Mouse (Mus musculus) kidney, embryonic 16.5 days (tissue): Measurements from ENCODE around the gene Spocd1. TPM values are rescaled to one million over a fixed set of nuclear protein-coding genes. Genes with fewer than 3 reads are reported as not detected.

Source experiments
- ATAC-seq: fragments of 200-750 bp; cut with Nextera tagmentation; 2 replicates; pipeline ENCODE4 v1.8.0; 2017; ENCODE audit warnings: moderate TSS enrichment; ENCODE audit not compliant: low FRiP score, low TSS enrichment
- H3K27ac ChIP-seq: fragments of 300-500 bp; sonication (generic); 2 replicates; pipeline ENCODE4 v1.5.1; 2014; ENCODE audit warnings: low read length
- H3K27me3 ChIP-seq: fragments of 300-500 bp; sonication (generic); 2 replicates; pipeline ENCODE4 v1.6.1; 2014; ENCODE audit warnings: low read length, control low read depth, mixed read lengths; ENCODE audit not compliant: insufficient read depth
- H3K36me3 ChIP-seq: fragments of 300-500 bp; sonication (generic); 2 replicates; pipeline ENCODE4 v1.6.1; 2014; ENCODE audit warnings: low read length, control low read depth, mixed read lengths; ENCODE audit not compliant: insufficient read depth
- H3K4me1 ChIP-seq: fragments of 300-500 bp; sonication (generic); 2 replicates; pipeline ENCODE4 v1.6.1; 2014; ENCODE audit warnings: low read length, control low read depth, mixed read lengths; ENCODE audit not compliant: insufficient read depth
- H3K4me2 ChIP-seq: fragments of 300-500 bp; sonication (generic); replicated peaks from 2 replicates; pipeline ENCODE4 v1.6.1; 2014; ENCODE audit warnings: low read depth, low read length
- H3K4me3 ChIP-seq: fragments of 300-500 bp; sonication (generic); 2 replicates; pipeline ENCODE4 v1.5.1; 2014; ENCODE audit warnings: mild to moderate bottlenecking, low read length
- H3K9ac ChIP-seq: fragments of 300-500 bp; sonication (generic); replicated peaks from 2 replicates; pipeline ENCODE4 v1.6.1; 2014; ENCODE audit warnings: low read length
- H3K9me3 ChIP-seq: fragments of 300-500 bp; sonication (generic); 2 replicates; pipeline ENCODE4 v1.6.1; 2016; ENCODE audit warnings: low read length, control low read depth
- WGBS: fragments of 180-500 bp; shearing (Covaris S2); extraction: QIAGEN DNeasy Blood & Tissue Kit; methylation state at CpG from one replicate; pipeline ENCODE4 v1.1.7; 2014; 5-methylcytosine and 5-hydroxymethylcytosine counted together
- polyA plus RNA-seq: library from polyadenylated mRNA; unstranded; fragments of >200 nt; fragmentation: Nextera tagmentation; extraction: Ambion mirVana; gene quantifications from 2 replicates; pipeline ENCODE4 v1.2.1, GENCODE M21; 2015

Gene Spocd1
- polyA plus RNA-seq, 1 experiment from 2014 or later, result 0.32 TPM

GRCm38 (mm10) chr4:129983764-129984420, 54.8 kb downstream of the Spocd1 start:
- 3% methylated on average over 15 of the region's 15 CpGs for WGBS
- Histone ChIP-seq H3K4me1 (peaks cover 53% of the 10 kb centered on the region), H3K9me3 (no peaks in the 10 kb centered on the region), H3K27ac (no peak overlapping the region), H3K9ac (no peak overlapping the region), H3K36me3 (no peaks in the 10 kb centered on the region), H3K27me3 (peaks cover 50% of the 10 kb centered on the region), H3K4me3 (peak overlapping the region; percentile 61), H3K4me2 (peak overlapping the region; percentile 97)
- no peak for ATAC-seq

- Histone ChIP-seq H3K36me3 (no peaks in the 10 kb centered on the region), H3K27me3 (peaks cover 56% of the 10 kb centered on the region), H3K4me1 (peaks cover 53% of the 10 kb centered on the region), H3K27ac (no peak within 1 kb of the TSS), H3K4me3 (peak within 1 kb of the TSS; percentile 61), H3K4me2 (peak within 1 kb of the TSS; percentile 97), H3K9ac (peak within 1 kb of the TSS; percentile 70), H3K9me3 (no peaks in the 10 kb centered on the region)
- ATAC-seq, result peak; percentile 26; the same call in 1 of the 2 replicates
- WGBS, result under 1% methylated on average over 37 of the region's 77 CpGs
These were observed 55.5 kb downstream of the Spocd1 start, which contains the start of gene Adgrb2 for GRCm38 (mm10) chr4:129984421-129985061. TSS of gene Adgrb2 (plus strand) at chr4:129984870.

- H3K4me3 ChIP-seq, result peak overlapping the region; percentile 61
- no peaks in the 10 kb centered on the region for H3K36me3 ChIP-seq
- H3K27ac ChIP-seq, result no peak overlapping the region
- WGBS, result under 1% methylated on average over 42 of the region's 48 CpGs
- peak overlapping the region; percentile 97 for H3K4me2 ChIP-seq
- no peaks in the 10 kb centered on the region for H3K9me3 ChIP-seq
- peaks cover 56% of the 10 kb centered on the region for H3K27me3 ChIP-seq
- 0 out of 2 replicates have a peak, but pooled peaks have one; percentile 17 for ATAC-seq
- H3K9ac ChIP-seq, result peak overlapping the region; percentile 70
- H3K4me1 ChIP-seq, result peaks cover 53% of the 10 kb centered on the region
These were observed 56.2 kb downstream of the Spocd1 start for GRCm38 (mm10) chr4:129985161-129985670.

GRCm38 (mm10) chr4:129985671-129986441, 56.8 kb downstream of the Spocd1 start:
- Histone ChIP-seq H3K4me1 (peaks cover 53% of the 10 kb centered on the region), H3K4me3 (peak overlapping the region; percentile 61), H3K9me3 (no peaks in the 10 kb centered on the region), H3K4me2 (peak overlapping the region; percentile 97), H3K27ac (no peak overlapping the region), H3K36me3 (no peaks in the 10 kb centered on the region), H3K9ac (no peak overlapping the region; the same call in 1 of the 2 replicates), H3K27me3 (peaks cover 56% of the 10 kb centered on the region)
- 0 out of 2 replicates have a peak, but pooled peaks have one; percentile 3 for ATAC-seq
- WGBS, result under 1% methylated on average over 57 of the region's 58 CpGs

GRCm38 (mm10) chr4:129987825-129988504, 58.9 kb downstream of the Spocd1 start:
- peak; percentile 20; the same call in 1 of the 2 replicates for ATAC-seq
- Histone ChIP-seq H3K4me2 (peak overlapping the region; percentile 81), H3K27me3 (peaks cover 49% of the 10 kb centered on the region), H3K27ac (no peak overlapping the region), H3K4me1 (peaks cover 35% of the 10 kb centered on the region), H3K4me3 (peak overlapping the region; percentile 57), H3K9ac (peak overlapping the region; percentile 65), H3K36me3 (no peaks in the 10 kb centered on the region), H3K9me3 (no peaks in the 10 kb centered on the region)
- under 1% methylated on average over 49 of the region's 53 CpGs for WGBS

GRCm38 (mm10) chr4:129989925-129990324, 60.9 kb downstream of the Spocd1 start:
- Histone ChIP-seq H3K4me1 (peaks cover 26% of the 10 kb centered on the region), H3K4me3 (no peak overlapping the region), H3K4me2 (no peak overlapping the region), H3K27me3 (peaks cover 37% of the 10 kb centered on the region), H3K27ac (no peak overlapping the region), H3K36me3 (no peaks in the 10 kb centered on the region), H3K9ac (no peak overlapping the region), H3K9me3 (no peaks in the 10 kb centered on the region)
- no peak for ATAC-seq
- 84% methylated on average over 4 of the region's 4 CpGs for WGBS

- ATAC-seq, result no peak
- WGBS, result 67% methylated on average over 16 of the region's 16 CpGs
These were observed 63.7 kb downstream of the Spocd1 start for GRCm38 (mm10) chr4:129992720-129993119.

GRCm38 (mm10) chr4:129993213-129993612, 64.2 kb downstream of the Spocd1 start:
- no peak overlapping the region for H3K27ac ChIP-seq
- no peaks in the 10 kb centered on the region for H3K36me3 ChIP-seq
- ATAC-seq, result no peak
- no peak overlapping the region for H3K4me2 ChIP-seq
- WGBS, result 83% methylated on average over 5 of the region's 5 CpGs
- no peaks in the 10 kb centered on the region for H3K9me3 ChIP-seq
- H3K4me3 ChIP-seq, result no peak overlapping the region
- H3K27me3 ChIP-seq, result peaks cover 20% of the 10 kb centered on the region
- peaks cover 1% of the 10 kb centered on the region; the same call in 1 of the 2 replicates for H3K4me1 ChIP-seq
- no peak overlapping the region for H3K9ac ChIP-seq

More at GRCm38 (mm10) chr4:129992720-129993119, 63.7 kb downstream of the Spocd1 start:
- no peak overlapping the region for H3K4me2 ChIP-seq
- no peaks in the 10 kb centered on the region for H3K9me3 ChIP-seq
- no peaks in the 10 kb centered on the region for H3K36me3 ChIP-seq
- peaks cover 19% of the 10 kb centered on the region for H3K27me3 ChIP-seq
- H3K9ac ChIP-seq, result no peak overlapping the region
- H3K4me1 ChIP-seq, result peaks cover 6% of the 10 kb centered on the region; the same call in 1 of the 2 replicates
- no peak overlapping the region for H3K4me3 ChIP-seq
- no peak overlapping the region for H3K27ac ChIP-seq
